Mouse (Mus musculus) kidney, adult 2 months (tissue): ENCODE data around the gene Irak3. TPM values are rescaled to one million over a fixed set of nuclear protein-coding genes. Genes with fewer than 3 reads are reported as not detected.

Source experiments
- DNase-seq: peaks from one replicate; pipeline ENCODE4 v3.0.0; 2021
- H3K27ac ChIP-seq: fragments of 200-500 bp; 2 replicates; pipeline ENCODE4 v1.5.1; 2012; ENCODE audit warnings: low read depth, low read length, control low read depth, inconsistent platforms; ENCODE audit not compliant: insufficient read depth
- H3K27me3 ChIP-seq: fragments of 200-500 bp; replicated peaks from 2 replicates; pipeline ENCODE4 v1.6.1; 2012; ENCODE audit warnings: mild to moderate bottlenecking, moderate library complexity, low read length, inconsistent platforms; ENCODE audit not compliant: control insufficient read depth, insufficient read depth
- H3K36me3 ChIP-seq: fragments of 200-500 bp; 2 replicates; pipeline ENCODE4 v1.6.1; 2012; ENCODE audit warnings: mild to moderate bottlenecking, moderate library complexity, low read length, inconsistent platforms; ENCODE audit not compliant: control insufficient read depth, insufficient read depth
- H3K4me1 ChIP-seq: fragments of 200-500 bp; 2 replicates; pipeline ENCODE4 v1.6.1; 2011; ENCODE audit warnings: low read length; ENCODE audit not compliant: control insufficient read depth, insufficient read depth
- H3K4me3 ChIP-seq: fragments of 200-500 bp; 2 replicates; pipeline ENCODE4 v1.5.1; 2011; ENCODE audit warnings: mild to moderate bottlenecking, low read depth, low read length, control low read depth; ENCODE audit not compliant: insufficient read depth
- CTCF ChIP-seq: fragments of 200-500 bp; conservative IDR thresholded peaks from 2 replicates; pipeline ENCODE4 v1.5.1; 2011; ENCODE audit warnings: low read depth, mild to moderate bottlenecking, control low read depth, low read length, moderate library complexity, mixed read lengths; ENCODE audit not compliant: insufficient read depth, insufficient read length
- POLR2A ChIP-seq: fragments of 200-500 bp; IDR thresholded peaks from one replicate; pipeline ENCODE4 v1.6.1; 2011; ENCODE audit warnings: low read depth, low read length, control low read depth
- WGBS: fragments of 180-500 bp; shearing (Covaris S2); methylation state at CpG from one replicate; pipeline ENCODE4 v1.1.7; 2018; 5-methylcytosine and 5-hydroxymethylcytosine counted together
- polyA plus RNA-seq: library from polyadenylated mRNA; depleted of rRNA; stranded (reverse); fragments of >200 nt; gene quantifications from 2 replicates; pipeline ENCODE4 v1.2.3, GENCODE M21; 2012; rRNA removed

The Irak3 gene
- 1.5 and 2.1 TPM in 2 replicates for polyA plus RNA-seq

- TF ChIP-seq POLR2A (no peak), CTCF (peak; percentile 91)
- H3K4me1 ChIP-seq = no peaks in the 10 kb centered on the region
- under 1% methylated on average over 13 of the region's 13 CpGs for WGBS
- peak within 1 kb of the TSS; percentile 75 for H3K4me3 ChIP-seq
- peak; percentile 86 for DNase-seq
- no peaks in the 10 kb centered on the region for H3K36me3 ChIP-seq
- H3K27ac ChIP-seq = peak within 1 kb of the TSS; percentile 40
- no peaks in the 10 kb centered on the region for H3K27me3 ChIP-seq
These were observed at the start of gene Irak3 for GRCm38 (mm10) chr10:120201961-120202402. Gene Irak3 (minus strand): TSS chr10:120202130.

GRCm38 (mm10) chr10:120250911-120251683, 49.2 kb upstream of the Irak3 start:
- Histone ChIP-seq H3K4me3 (no peak overlapping the region), H3K36me3 (no peaks in the 10 kb centered on the region), H3K4me1 (no peaks in the 10 kb centered on the region), H3K27ac (no peak overlapping the region), H3K27me3 (no peaks in the 10 kb centered on the region; the same call in 1 of the 2 replicates)
- WGBS = 57% methylated on average over 11 of the region's 11 CpGs
- no peak for DNase-seq
- TF ChIP-seq POLR2A = no peak
- no peak for TF ChIP-seq CTCF

GRCm38 (mm10) chr10:120246994-120247750, 45.2 kb upstream of the Irak3 start:
- Histone ChIP-seq H3K36me3 (no peaks in the 10 kb centered on the region), H3K27ac (no peak overlapping the region), H3K27me3 (no peaks in the 10 kb centered on the region; the same call in 1 of the 2 replicates), H3K4me1 (no peaks in the 10 kb centered on the region), H3K4me3 (no peak overlapping the region)
- TF ChIP-seq CTCF (peak; percentile 36; the same call in 1 of the 2 replicates), POLR2A (no peak)
- WGBS = 32% methylated on average over 9 of the region's 9 CpGs
- DNase-seq = peak; percentile 65

GRCm38 (mm10) chr10:120245681-120246080, 43.8 kb upstream of the Irak3 start:
- Histone ChIP-seq H3K27ac (no peak overlapping the region), H3K4me1 (no peaks in the 10 kb centered on the region), H3K4me3 (no peak overlapping the region), H3K27me3 (no peaks in the 10 kb centered on the region; the same call in 1 of the 2 replicates), H3K36me3 (no peaks in the 10 kb centered on the region)
- 82% methylated on average over 5 of the region's 5 CpGs for WGBS
- DNase-seq = no peak
- TF ChIP-seq CTCF (no peak), POLR2A (no peak)

DNA sequence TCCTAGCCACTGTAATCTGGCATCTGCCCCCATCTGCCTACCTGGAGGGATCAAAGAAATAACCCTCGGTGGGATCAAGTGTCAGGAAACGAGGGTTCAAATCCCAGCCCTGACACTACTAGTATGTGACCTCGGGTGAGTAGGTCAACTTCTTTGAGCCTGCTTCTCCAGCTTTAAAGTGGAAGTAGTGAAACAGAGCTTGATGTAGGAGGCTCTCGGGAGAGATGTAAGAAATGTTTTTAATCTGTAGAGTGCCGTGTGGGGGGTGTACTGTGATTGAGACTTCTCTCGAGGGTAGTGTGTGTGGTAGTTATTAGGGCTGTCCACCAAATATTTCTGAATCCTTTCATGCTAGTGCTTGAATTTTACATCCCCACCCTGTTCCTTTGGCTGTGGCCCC, 40.5 kb upstream of the Irak3 start:
- Histone ChIP-seq H3K27ac (no peak overlapping the region), H3K36me3 (no peaks in the 10 kb centered on the region), H3K4me1 (no peaks in the 10 kb centered on the region), H3K27me3 (no peaks in the 10 kb centered on the region; the same call in 1 of the 2 replicates), H3K4me3 (no peak overlapping the region)
- no peak for DNase-seq
- TF ChIP-seq CTCF (no peak), POLR2A (no peak)
- WGBS = 45% methylated on average over 6 of the region's 6 CpGs

- WGBS = 76% methylated on average over 6 of the region's 6 CpGs
- no peak for TF ChIP-seq POLR2A
- no peak for TF ChIP-seq CTCF
- DNase-seq = no peak
These were observed 37.5 kb upstream of the Irak3 start for GRCm38 (mm10) chr10:120239476-120239875.

GRCm38 (mm10) chr10:120238241-120238640, 36.3 kb upstream of the Irak3 start:
- no peaks in the 10 kb centered on the region for H3K27me3 ChIP-seq
- DNase-seq = no peak
- no peak overlapping the region for H3K27ac ChIP-seq
- no peak overlapping the region for H3K4me3 ChIP-seq
- WGBS = 92% methylated on average over 8 of the region's 8 CpGs
- no peaks in the 10 kb centered on the region for H3K36me3 ChIP-seq
- no peaks in the 10 kb centered on the region for H3K4me1 ChIP-seq
- TF ChIP-seq CTCF = no peak
- TF ChIP-seq POLR2A = no peak

More at GRCm38 (mm10) chr10:120239476-120239875, 37.5 kb upstream of the Irak3 start:
- Histone ChIP-seq H3K36me3 (no peaks in the 10 kb centered on the region), H3K27me3 (no peaks in the 10 kb centered on the region), H3K27ac (no peak overlapping the region), H3K4me1 (no peaks in the 10 kb centered on the region), H3K4me3 (no peak overlapping the region)
